Mouse (Mus musculus) mouse embryonic stem cell (cell line): ENCODE data around the gene Prkar1b.

Experiments used
- in situ Hi-C, 2 experiments: fragments of 300-500 bp; cut with MboI; formaldehyde crosslinking; loops; 1 replicate in 1 of 2; 3 replicates in 1 of 2; pipeline ENCODE4 v1.14.3; 2019 to 2020; ENCODE audit warnings: low sequenced_read_pairs in 2 of 2, low pct_unique_long_range_greater_than_20kb in 1 of 2, mixed read lengths in 1 of 2; ENCODE audit not compliant: unreplicated experiment in 1 of 2

Prkar1b gene

DNA sequence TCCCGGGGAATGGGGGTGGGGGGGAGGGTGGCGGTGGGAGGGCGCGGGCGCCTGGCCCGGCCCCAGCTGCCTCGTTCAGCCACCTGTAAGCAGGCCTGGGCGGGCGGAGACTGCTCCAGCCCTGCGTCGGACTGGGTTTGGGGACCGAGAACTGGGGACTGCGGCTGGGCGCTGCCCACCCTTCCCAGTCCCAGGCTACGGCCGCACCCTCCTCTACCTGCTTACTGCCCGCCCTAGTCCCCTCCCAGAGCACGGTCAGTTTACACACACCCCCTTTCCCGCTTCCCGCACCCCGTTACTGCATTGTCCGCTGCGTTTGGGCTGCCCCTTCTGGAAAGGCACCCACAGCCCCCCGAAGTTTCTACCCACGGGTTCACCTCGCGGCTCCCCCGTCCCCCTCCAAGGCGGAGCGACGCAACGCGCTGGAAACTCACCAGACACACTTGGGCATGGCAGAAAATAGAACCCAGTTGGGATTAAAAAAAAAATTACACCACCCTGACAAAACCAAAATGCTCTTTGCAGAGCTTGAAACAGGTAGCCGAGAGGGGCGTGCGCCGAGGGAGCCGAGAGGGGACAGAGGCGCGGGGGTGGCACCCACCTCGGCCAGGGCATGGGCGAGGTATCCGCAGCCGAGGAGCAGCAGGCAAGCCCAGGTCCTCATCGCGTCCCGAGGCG is 155.6 kb downstream of the Prkar1b start:
- in situ Hi-C loops: no loop called here

- in situ Hi-C loops: no loop called here
Observed at GRCm38 (mm10) chr5:138993371-138994107, 156.3 kb downstream of the Prkar1b start.

GRCm38 (mm10) chr5:138992611-138993370 is 157.0 kb downstream of the Prkar1b start:
- in situ Hi-C loops: no loop called here

DNA sequence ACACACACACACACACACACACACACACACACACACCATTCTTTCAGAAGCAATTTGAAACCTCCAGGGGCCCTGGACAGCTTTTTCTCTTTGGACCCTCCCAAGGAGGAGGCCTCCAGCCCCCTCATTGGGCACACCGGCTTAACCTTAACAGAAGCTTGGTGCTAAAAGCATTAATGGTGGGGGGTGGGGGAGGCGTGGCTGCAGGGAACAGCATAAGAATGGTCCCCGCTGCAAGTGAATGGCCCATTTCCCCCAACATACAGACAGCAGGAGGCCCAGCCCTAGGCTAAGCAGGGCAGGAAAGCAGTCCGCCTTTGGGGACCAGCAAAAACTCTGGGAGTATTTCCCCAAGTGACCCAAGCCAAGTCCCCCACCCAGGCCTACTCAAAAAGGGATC is 158.1 kb downstream of the Prkar1b start:
- in situ Hi-C loops: no loop called here

GRCm38 (mm10) chr5:138990659-138991380 is 159.0 kb downstream of the Prkar1b start:
- in situ Hi-C loops: no loop called here

DNA sequence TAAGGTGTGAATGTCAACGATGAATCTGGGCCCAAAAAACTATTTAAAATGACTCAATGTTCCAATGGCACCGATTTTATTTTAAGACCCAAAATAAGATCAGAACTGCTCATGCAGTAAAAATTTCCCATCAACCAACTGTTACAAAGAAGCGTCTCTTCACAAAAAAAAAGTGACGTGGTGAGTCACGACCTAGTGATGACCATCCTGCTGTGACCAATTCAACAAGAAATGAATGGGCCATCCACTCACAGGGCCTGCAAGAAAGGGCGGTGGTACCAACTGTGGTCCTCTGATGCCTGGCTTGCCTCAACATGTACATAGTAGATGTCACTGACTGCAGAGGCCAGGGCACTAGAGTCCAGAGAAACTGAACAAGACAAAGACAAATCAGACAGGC is 160.2 kb downstream of the Prkar1b start:
- in situ Hi-C loops: no loop called here

GRCm38 (mm10) chr5:138988764-138989163 is 161.0 kb downstream of the Prkar1b start:
- in situ Hi-C loops: no loop called here

DNA sequence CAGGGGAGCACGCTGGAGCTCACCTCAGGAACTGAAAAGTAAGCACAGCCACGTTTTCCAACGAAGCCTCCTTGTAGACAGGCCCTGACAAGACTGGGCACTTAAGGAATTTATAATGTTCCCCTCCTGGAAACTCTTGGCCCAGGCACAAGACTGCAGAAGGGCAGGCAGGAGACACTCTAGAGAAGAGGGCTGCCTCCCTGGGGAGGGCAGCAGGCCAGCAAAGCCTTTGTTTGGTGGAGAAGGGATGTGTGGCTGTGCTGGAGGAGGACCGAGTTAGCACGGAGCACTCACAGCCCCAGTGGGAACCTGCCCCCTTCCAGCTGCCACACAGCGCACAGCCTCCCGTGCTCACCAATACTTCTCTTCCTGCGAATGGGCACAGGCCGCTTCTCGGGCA is 161.8 kb downstream of the Prkar1b start:
- in situ Hi-C loops: no loop called here

- in situ Hi-C loops: no loop called here
Observed at GRCm38 (mm10) chr5:138981921-138982320, 167.9 kb downstream of the Prkar1b start.

DNA sequence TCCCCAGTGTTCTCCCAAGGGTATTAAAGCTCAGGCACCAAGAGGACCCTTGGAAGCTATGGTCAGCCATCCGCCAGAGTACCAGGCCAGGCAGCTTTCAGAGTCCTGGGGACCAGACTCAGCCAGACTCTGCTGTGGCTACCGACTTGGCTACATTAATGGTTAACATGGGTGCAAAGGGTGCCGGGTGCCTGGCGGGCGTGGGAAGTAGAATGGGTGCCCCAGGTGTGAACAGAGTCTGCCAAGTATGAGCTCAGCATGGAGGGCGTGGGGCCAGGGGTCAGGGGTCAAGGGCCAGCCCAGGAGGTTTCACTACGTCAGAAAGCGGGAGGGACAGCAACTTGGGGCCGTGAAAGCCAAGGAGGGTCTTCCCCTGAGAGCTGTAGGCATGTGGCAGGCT is 169.2 kb downstream of the Prkar1b start:
- in situ Hi-C loops: no loop called here

DNA sequence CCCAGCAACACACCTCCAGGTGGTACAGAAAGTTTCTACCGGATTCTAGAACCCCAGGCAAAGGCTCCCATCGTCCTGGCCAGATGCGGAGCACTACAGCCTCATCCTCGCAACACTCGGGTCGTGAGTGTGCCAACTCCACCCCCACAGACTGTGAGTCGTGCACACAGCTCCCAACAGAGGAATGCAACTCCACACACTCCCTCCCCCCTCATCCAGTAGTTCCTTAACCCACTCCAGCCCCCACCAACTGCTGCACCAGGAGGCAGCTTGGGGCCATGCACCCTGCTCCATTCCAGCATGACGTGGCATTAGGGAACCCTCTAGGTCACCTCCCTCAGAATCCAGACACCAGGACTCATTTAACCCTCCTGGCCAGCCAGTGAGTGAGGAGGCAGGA is 170.0 kb downstream of the Prkar1b start:
- in situ Hi-C loops: no loop called here

GRCm38 (mm10) chr5:138977759-138978158 is 172.0 kb downstream of the Prkar1b start:
- in situ Hi-C loops: no loop called here

GRCm38 (mm10) chr5:138974911-138975485 is 174.8 kb downstream of the Prkar1b start:
- in situ Hi-C loops: no loop called here

GRCm38 (mm10) chr5:138973480-138973879 is 176.3 kb downstream of the Prkar1b start:
- in situ Hi-C loops: no loop called here

- in situ Hi-C loops: no loop called here
Observed at GRCm38 (mm10) chr5:138971405-138971804, 178.4 kb downstream of the Prkar1b start.

DNA sequence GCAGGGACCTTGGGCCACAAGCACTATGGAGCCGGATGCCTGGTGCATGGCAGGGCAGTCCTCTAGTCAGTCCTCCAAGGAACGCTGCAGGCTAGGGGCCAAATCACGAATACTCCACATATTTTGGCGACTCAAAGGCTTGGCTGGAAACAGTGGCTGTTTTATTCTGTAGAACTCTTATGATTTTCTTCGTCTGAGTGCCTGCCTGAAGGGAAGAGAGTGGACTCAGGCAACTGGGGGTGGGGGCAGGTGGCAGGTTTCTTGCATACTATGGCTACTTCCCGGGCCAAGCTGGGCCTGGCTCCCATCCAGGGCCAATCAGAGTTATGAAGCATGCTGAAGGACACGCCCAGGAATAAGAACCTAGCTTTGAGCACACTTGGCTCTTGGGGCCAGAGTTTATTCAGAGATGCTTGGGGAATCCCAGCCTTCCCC is 179.7 kb downstream of the Prkar1b start:
- in situ Hi-C loops: no loop called here
